Mouse (Mus musculus): ENCODE data around the gene Gm49322.

Gm49322 gene

DNA sequence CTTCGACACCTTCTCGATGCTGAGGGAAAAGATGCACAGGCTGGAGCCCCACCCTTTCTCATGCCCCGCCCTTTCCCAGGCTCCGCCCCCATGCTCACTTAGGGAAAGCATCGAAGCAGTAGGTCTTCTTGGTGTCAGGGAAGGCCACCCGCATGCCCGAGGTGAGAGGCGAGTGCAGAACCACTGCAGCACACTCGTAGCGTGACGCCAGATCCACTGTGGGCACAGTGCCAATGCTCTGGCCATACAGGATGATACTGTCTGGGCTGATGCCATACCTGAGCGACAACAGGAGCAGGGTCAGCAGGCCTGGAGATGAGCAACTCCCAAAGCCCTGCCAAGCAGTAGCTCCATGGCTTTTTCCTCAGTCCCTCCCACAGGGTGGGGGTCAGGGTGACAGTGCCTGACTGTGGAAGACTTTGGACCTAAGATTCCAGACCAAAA lies 21.8 kb upstream of the Gm49322 start:
- no peak for DNase-seq (ENCODE audit: low spot score in 2 of 2)

DNA sequence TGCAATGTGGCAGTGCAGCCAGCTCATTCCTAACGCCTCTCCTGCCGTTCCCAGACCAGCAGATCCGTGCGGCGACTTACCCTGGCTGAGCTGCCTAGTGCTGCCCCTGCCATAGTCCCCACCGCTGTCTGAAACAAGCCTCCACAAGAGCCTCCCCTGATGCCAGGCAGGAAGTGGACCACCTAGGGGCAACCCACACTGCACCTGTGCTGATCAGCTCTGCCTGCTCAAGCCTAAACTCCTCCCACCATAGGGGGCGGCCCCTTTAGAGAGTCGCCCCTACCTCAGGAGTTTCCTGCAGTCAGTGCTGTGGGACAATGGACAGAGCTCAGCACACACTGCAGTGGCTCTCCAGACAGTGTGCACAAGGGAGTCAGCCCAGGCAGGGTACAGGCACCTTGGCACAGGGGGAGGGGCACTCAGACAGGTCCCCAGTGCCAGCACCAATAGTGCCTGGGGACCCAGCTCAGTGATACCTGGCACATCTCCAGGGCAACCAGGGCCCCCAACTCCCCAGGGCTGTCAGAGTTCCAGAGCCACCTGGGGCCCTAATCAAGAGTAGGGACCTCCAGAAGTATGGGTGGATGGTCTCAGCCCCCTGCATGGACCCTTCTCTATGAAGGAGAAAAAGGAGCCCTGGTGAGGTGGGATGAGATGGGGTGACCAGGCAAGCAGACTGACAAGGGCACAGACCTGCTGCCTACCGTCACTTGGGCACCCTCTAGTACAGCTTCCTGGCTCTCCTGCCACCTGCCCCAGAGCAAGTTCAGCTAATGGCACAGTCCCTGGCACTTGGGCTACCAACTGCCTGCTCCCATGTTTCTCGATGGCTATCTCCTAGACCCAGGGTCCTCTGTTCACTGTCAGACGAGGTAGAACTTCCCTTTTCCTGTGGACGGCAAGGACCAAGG lies 20.9 kb upstream of the Gm49322 start:
- DNase-seq (ENCODE audit: low spot score in 2 of 2): no peak

DNA sequence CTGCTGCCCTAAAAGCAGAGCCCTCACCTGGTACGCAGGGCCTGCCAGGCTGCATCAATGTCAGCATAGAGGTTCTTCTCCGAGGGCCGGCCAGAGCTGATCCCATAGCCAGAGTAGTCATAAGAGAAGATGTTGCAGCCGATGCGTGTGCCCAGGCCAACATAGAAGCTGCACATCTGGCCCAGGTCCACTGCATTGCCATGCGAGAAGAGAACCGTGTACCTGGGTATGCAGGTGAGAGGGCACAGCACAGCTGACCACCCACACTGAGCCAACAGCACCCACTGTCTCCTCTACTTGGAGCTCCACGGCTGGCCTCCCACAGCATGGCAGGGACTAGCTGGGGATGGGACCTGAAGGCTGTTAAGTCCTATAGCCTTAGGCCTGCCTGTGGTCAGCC lies 20.2 kb upstream of the Gm49322 start:
- no peak for DNase-seq (ENCODE audit: low spot score in 2 of 2)

DNA sequence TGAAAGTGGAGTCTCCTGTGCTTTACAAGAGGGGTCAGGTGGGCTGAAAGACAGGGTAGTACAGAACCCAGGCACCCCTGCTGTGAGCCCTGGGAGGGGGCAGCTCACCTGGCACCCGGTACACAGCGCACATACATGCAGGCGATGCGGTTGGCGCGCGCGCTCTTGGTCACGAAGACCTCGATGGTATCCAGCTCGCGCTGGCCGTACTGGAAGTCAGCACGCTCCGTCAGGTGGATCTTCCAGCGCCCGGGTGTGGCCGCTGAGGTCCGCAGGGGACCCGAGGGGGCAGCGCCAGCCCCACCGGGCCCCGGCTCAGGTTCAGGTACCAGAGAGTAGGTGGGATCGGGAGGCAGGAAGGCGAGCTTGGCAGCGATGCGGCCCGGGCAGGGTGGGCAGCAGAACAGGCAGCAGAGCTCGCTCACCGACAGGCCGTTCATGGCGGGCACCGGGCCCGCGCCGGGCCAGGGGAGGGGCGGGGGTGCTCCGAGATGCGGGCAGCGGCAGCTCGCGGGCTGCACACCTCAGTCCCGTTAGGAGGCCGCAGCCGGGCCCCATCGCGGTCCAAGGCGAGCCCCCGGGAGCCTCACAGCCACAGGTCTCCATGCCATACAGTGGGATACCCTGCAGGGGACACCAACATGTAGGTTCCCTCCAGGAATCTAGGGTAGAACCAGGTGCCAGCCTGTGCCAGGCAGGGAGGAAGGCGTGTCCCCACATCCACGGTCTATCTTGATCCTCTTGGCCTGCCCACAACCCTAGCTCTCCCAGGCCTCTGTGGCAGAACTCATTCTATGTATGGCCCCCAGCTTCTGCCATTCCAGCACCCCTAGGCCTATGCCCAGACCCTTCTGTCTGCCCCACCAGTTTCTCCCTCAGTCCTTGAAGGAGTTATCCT lies 19.2 kb upstream of the Gm49322 start:
- no peak for DNase-seq (ENCODE audit: low spot score in 2 of 2)

DNA sequence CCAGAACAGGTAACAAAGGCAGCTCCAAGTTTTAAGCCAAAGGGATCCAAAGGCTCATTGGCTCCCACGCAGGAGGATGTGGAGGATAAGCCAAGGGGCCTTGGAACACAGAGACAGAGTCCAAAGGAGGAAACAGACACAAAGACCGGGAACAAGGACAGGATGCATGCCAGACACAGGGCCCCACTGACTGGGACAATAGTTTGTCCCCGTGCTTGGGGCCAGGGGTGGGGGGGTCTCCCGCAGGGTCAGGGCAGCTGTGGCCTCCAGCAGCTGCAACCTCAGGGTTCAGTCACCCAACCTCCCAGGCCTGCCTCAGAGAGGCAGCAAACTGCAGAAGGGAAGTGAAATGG lies 18.5 kb upstream of the Gm49322 start:
- DNase-seq (ENCODE audit: low spot score in 2 of 2): no peak

DNA sequence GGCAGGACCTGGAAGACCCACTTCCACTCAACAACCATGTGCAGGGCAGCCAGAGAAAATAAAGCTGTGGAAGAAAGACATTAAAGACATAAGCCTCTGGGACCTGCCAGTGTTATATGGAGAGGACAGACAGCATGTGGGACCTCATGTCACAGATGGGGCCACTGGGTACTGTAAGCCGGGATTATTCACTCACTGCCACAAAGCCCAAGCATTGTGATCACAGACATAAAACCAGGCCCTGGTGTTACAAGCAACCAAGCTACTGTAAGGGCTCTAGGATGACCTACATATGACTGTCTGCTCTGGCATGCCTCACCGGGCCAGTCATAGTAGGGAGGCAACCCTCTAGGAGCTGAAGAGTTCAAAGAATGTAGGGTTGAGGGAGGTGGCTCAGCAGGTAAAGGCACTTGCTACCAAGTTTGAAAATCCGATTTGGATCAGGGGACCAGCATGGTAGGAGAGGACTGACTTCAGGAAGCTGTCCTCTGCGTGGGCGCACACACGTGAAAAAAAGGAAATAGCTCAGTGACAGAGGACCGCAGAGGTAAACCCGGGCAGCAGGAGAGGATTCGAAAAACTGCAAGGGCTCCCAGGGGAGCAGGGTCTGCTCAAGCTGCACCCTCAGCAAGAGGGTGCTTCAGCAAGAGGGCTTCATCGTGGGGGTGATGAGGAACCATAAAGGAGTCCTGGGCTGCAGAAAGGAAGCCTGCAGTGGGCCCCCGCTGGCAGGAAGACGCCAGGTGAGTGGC lies 16.5 kb upstream of the Gm49322 start:
- no peak for DNase-seq (ENCODE audit: low spot score in 2 of 2)

DNA sequence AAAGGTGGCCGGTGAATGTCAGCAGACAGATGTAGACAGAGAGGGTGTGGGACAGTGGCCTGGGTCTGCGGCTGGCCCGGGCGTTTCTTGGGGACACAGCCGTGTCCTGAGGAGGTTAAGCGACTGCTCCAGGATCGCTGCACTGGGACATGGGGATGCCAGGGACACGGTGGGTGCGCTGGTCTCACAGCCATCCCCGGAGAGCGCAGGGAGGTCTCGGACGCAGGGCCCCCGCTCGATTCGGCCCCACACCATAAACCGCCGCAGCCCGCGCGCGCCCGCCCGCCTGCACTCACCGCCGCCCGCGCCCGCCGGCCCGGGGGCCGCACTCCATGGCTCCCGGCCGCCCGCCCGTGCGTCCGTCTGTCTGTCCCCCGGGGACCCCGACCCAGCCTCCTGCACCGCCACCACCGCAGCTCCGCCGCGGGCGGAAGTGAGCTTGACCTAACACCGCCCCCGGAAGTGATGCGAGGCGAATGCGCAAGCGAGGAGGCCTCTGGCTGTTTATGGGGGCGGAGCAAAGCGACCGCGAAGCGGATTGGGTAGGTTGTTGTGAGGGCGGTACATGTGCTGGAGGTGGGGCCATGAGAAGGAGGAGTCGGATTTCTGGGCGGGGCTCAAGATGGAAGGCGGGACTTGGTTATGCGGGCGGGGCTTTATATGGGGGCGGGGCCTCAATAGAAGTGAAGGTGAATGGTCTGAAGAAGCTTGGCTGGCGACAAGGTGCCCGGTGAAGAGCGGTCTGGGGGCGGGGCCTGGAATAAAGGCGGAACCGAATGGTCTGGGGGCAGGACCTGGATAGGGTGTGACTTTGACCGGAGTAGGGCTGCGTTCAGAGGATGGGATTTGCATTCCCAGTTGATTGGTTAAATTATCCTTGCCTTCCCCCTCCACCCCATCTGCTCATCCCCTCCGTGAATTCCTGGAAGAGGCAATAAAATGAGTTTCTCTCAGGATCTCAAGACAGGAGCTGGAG lies 15.7 kb upstream of the Gm49322 start, which contains the start of gene Abhd17a:
Abhd17a (minus strand) TSS at position 463 of the 976 bp plus-strand sequence.
- DNase-seq (ENCODE audit: low spot score in 2 of 2): peak; percentile 90 to 91

DNA sequence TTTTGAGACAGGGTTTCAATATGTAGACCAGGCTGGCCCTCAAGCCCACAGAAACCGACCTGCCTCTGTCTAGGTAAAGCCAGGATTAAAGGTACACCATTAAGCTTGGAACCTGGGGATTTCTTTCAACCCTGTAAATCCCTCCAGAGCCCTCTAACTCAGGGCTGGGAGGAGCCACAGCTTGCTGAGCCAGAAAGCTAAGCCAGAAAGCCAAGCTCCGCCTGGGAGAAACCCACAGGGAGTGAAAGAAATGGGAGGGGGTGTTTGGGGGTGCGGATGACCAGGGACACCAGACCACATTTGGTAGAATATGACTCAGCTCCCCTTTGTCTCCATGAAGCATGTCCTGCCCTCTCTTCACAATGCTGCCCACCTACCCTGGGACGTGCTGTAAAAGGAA lies 9.5 kb upstream of the Gm49322 start:
- DNase-seq (ENCODE audit: low spot score in 2 of 2): no peak

DNA sequence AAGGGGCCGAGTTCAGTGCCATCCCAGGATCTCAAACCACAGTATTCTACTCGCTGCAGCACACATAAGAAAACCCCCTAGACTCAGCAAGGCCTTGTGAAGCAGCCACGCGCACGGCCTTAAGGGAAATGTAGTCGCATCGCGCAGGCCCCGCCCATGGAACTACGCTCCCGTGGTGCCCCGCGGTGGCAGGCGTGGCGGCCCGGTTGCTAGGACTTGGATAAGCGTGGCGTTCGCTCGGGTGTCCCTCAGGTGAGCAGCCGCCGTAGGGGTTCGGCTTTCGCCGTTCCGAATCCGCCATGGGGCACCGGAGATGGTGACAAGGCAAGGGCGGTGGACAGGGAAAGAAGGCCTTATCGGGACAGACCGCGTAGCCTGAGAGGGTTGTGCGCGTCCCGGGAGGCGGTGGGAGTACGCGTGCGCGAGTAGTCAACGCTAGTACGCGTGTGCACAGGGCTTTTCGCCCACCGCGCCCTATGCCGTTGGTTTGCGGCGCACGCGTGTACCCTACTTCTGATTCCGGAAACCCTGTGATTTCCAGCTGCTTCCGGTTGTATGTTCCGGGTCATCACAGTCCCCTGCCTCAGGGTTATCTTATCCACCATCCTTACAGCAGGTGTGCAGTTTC lies 3.0 kb upstream of the Gm49322 start, which contains the start of the genes Scamp4 and Adat3:
Scamp4 (plus strand) TSS at position 175 of the 628 bp plus-strand sequence.
Adat3 (plus strand) TSS at position 183 of the 628 bp plus-strand sequence.
- DNase-seq (ENCODE audit: low spot score in 2 of 2): peak; percentile 98 to 99

DNA sequence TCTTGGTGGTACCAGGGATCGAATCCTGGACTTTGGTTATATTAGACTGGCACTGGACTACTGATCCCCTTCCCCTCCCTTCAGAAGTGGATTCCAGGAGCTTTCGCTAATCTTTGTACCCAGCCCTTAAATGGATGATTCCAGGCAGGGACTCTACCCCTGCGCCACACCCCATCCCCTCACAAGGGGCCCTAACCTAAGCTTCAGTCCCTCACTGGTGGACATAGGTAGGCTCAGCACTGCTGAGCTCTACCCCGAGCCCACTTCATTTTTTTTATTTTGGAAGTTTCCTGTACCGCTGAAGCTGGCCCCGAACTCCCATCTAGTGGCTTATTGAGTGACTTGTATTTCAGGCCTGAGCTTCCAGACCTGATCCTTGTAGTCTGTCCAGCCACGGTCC lies 2.5 kb upstream of the Gm49322 start:
- DNase-seq (ENCODE audit: low spot score in 2 of 2): no peak

DNA sequence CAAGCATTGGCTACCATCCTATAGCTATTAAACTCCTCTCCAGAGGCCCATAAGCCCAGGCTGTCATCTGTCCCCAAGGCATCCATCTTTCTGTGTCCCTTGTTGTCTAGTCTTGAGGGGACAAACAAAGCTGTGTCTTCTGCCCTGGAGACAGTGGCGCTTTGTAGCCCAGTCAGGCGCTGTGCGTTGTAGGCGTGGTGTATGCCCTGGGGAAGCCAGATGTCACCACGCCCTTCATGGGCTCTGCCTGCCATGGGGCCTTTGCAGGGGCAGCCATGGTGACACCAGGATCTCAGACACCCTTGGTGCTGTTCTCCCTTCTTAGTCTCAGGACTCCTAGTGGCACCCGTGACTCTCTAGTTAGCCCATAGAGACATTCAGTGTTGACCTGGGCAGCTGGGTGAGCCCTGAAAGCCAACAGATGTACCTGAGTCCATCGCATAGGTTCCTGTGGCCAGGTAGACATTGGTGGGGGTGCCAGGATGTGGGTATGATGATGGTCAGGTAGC lies 1.8 kb upstream of the Gm49322 start:
- DNase-seq (ENCODE audit: low spot score in 2 of 2): no peak

DNA sequence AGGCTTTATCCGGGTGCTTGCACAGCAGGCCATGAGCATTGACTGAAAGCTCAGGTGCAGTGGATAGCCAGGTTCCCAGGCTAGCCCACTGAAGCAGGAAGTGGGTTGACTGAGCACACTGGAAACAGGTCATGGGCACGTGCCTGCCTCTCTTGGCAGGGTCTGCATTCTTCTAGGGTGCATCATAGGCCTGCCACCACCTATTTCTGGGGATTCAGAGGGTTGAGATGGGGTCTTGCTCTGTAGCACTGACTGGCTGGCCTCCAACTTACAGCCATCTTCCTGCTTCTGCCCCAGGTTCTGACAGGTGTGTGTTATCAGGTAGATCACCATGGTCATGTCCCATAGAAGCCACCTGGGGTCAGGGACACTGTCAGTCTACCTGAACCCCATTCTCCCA lies 833 bp upstream of the Gm49322 start:
- DNase-seq (ENCODE audit: low spot score in 2 of 2): no peak

DNA sequence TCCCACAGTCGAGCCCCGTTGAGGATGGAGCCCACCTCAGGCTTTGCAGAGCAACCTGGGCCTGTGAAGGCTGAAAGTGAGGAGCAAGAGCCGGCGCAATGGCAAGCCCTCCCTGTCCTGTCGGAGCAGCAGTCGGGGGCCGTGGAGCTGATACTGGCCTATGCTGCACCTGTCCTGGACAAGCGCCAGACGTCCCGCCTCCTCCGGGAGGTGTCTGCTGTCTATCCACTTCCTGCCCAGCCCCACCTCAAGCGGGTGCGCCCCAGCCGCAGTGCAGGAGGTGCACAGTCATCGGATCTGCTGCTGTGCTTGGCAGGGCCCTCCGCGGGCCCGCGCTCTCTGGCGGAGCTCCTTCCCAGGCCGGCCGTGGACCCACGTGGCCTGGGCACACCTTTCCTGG lies 485 bp downstream of the Gm49322 start:
- DNase-seq (ENCODE audit: low spot score in 2 of 2): no peak

DNA sequence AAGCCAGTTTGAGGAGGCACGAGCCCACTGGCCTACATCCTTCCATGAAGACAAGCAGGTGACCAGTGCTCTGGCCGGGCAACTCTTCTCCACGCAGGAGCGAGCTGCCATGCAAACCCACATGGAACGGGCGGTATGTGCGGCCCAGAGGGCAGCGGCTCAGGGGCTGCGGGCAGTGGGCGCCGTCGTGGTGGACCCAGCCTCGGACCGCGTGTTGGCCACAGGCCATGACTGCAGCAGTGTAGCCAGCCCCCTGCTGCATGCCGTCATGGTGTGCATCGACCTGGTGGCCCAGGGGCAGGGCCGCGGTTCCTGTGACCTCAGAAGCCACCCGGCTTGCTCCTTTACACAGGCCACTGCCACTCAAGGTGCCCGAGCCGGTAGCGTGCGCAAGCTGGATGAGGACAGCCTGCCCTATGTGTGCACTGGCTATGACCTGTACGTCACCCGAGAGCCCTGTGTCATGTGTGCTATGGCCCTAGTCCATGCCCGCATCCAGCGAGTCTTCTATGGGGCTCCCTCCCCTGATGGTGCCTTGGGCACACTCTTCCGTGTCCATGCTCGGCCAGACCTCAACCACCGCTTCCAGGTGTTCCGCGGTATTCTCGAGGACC lies 1.0 kb downstream of the Gm49322 start:
- DNase-seq (ENCODE audit: low spot score in 2 of 2): no peak

DNA sequence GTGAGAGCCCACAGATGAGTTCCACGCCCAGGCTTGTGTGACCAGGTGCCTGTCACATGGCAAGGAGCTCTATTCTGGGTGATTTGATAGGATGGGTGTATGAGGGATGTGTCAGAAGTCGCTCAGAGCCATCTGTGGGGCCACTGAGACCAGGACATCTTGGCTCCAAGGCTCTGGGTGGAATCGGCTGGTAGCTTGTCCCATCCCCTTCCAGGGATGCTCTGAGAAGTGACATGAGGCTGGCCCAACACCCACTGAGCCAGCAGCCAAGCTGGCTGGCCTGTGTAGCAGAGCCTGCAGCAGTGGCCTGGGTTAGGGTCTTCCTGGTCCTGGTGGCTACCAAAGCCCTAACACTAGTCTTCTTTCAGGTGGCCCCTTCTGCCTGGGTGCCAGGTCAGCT lies 2.6 kb downstream of the Gm49322 start:
- no peak for DNase-seq (ENCODE audit: low spot score in 2 of 2)

DNA sequence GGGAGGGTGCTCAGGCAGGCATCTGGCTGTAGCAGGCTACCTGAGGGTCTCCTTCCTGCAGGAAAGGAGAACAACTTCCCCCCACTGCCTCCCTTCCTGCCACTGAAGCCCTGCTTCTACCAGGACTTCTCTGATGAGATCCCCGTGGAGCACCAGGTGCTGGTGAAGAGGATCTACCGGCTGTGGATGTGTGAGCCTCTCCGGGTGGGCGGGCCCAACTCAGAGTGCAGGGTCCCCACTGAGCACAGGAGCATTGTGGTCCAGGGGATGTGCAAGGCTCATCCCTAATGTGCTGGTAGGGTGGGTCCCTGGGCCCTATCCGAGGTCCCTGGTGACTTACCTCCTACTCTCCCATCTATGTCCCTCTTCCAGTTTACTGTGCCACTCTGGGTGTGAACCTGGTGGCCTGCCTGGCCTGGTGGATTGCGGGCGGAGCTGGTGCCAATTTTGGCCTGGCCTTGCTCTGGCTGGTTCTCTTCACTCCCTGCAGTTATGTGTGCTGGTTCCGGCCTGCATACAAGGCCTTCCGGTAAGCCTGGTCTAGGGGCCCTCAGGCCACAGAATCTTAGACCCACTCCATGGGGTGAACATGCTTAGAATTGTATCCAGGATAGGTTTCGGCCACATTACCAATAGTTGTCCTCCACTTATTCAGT lies 3.6 kb downstream of the Gm49322 start:
- no peak for DNase-seq (ENCODE audit: low spot score in 2 of 2)

DNA sequence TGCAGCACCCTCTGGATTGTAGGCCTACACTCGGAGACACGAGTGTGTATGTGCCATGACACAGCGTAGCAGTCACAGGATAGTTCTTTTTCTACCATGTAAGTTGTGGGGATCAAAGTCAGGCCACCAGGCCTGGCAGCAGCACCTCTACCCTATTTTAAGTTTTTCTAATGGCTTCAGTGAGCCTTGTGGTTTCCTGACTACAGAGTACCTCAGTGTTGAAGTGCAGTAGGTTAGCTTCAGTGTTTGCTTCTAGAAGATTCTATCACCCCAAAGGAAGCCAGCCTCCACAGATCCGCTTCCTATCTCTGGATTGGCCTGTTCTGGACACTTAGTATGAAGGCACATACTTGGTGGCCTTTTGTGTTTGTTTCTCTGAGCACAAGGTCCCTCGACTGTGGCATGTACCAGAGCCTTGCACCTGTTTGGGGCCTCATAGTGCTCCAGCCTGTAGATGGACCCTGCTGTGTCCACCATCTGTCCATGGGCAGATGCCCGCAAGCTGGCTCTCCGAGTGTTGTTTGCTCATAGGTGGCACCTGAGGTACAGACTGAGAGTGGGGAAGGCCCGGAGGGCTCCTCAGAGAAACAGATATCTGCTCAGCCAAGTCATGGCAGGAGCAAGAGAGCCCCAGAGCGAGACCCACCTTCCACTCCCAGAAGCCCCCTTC lies 4.4 kb downstream of the Gm49322 start:
- no peak for DNase-seq (ENCODE audit: low spot score in 2 of 2)

DNA sequence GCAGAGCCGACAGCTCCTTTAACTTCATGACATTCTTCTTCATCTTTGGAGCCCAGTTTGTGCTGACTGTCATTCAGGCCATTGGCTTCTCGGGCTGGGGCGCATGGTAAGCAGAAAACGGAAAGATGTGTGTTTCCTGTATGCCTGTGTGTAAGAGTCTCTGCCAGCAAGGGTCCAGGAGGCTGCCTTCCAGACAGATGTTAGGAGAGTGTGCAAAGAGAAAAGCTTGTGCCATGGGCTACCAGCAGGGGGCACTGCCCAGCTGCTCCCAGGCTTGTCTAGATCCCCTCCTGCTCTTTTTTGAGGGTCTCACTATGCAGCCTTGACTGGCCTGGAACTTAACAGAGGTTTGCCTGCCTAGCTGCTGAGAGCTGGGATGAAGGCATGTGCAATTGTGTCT lies 5.2 kb downstream of the Gm49322 start:
- peak in 1 of 2 experiments; percentile 40 for DNase-seq (ENCODE audit: low spot score in 2 of 2)

Measured in frontal cortex, postnatal 36 days (tissue).